Mouse (Mus musculus): ENCODE measurements at regions not wholly inside any gene's neighbourhood (a gene's known extent, or its start where the extent isn't known, plus 50 kb on each side); places are given as distances from the start of the nearest gene placed in this dataset.

DNA sequence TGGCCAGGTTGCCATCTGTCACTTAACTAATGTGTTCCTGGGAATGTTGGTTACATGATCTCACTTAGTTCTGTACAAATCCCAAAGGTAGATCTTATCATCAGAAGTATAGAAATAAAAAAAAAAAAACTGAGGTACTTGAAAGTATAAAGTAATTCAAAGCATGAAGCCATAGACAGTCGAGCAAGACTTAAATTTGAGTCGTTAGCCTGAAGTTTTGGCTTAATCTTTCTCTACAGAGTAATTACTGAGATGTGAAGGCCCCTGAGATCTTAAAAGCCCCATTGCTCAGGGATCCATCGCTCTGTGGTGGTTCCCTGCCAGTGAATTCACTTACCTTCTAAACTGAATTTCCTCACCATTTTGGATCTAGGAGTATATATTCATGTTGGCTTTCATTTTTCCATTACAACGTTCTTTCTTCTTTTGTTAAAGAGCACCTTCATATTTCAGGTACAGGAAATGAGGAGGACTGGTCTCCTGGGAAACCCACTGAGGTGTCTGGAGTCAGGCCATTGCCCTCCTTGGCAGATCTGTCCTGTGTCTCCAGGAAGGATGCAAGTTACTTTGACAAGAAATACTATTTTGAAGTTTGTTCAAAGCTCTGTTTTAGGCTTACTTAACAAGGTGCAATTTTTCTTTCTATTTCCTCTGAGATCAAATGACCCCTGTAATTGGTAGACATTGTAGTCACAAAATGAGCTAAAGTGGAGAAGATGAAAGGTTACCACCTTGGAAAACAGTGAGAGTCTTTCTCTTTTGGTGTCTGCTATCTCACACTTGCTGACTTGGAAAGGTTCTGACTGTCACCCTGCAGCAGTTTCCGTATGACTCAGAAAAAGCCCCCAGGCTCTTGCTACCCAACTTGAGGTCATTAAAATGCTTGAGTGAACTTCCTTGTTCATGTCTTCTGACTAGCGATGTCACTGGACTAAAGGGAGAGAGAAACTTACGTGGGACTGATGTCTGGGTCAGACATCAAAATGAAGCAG lies 180.5 kb upstream of the Zc3h12c start:
- ATAC-seq (ENCODE audit: low FRiP score, low read depth): no peak
- no peak for DNase-seq (ENCODE audit: low spot score)
- no peak for TF ChIP-seq POLR2A (IDR thresholded peaks at IDR 0.05; ENCODE audit: borderline replicate concordance, extremely low read depth, insufficient read depth, insufficient read length)
- no peak overlapping the region for H3K4me2 ChIP-seq (replicated peaks; ENCODE audit: low read depth, low read length, severe bottlenecking)
- H3K9me3 ChIP-seq (ENCODE audit: control insufficient read depth, low read length): no peaks in the 10 kb centered on the region
- H3K4me1 ChIP-seq (ENCODE audit: control insufficient read depth, insufficient read depth, low read length): no peaks in the 10 kb centered on the region
- no peak overlapping the region for H3K27ac ChIP-seq (replicated peaks; ENCODE audit: low read depth, low read length)
- H3K36me3 ChIP-seq (ENCODE audit: control insufficient read depth, insufficient read depth, low read length): no peaks in the 10 kb centered on the region
- H3K9ac ChIP-seq (ENCODE audit: low read depth, low read length, severe bottlenecking): no peak overlapping the region
- H3K27me3 ChIP-seq (ENCODE audit: control insufficient read depth, insufficient read depth, low read length): no peaks in the 10 kb centered on the region
- H3K4me3 ChIP-seq (replicated peaks; ENCODE audit: low read length): no peak overlapping the region
- WGBS: 65% methylated on average over 7 of the region's 7 CpGs

DNA sequence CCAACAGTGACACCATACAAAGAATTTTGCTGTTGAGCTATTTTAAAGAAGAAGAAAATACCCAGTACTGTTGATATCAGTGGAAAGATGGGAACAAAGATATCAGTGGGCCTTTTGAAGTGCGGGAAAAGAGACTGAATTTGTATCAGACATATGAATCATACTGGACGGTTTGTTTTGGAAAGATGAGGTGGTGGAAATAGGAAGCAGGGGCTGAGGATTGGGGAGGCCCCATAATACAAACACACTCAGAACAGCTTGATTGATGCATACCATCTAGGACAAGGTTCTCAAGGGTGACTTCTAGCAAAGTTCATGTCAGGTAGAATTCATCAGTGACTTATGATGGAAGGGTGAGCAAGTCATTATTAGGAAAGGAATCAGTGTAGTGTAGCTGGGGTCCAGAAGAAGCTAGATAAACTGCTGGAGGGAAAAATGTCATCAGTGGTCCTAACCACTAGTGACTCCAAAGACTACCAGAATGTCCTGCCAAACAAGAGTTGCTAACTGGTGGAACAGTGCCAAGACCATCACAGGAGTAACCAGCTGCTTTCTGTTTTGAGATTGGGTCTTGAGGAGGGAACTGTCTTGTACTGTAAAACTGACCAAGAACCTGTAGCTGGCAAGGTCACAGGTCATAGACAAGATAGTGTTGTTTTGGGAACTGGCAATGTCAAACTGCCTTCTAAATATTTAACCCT lies 176.0 kb upstream of the Zc3h12c start:
- Histone ChIP-seq H3K9me3 (ENCODE audit: control insufficient read depth, low read length) (no peaks in the 10 kb centered on the region), H3K27ac (replicated peaks; ENCODE audit: low read depth, low read length) (no peak overlapping the region), H3K9ac (ENCODE audit: low read depth, low read length, severe bottlenecking) (no peak overlapping the region), H3K4me1 (ENCODE audit: control insufficient read depth, insufficient read depth, low read length) (no peaks in the 10 kb centered on the region), H3K36me3 (ENCODE audit: control insufficient read depth, insufficient read depth, low read length) (no peaks in the 10 kb centered on the region), H3K27me3 (ENCODE audit: control insufficient read depth, insufficient read depth, low read length) (no peaks in the 10 kb centered on the region), H3K4me3 (replicated peaks; ENCODE audit: low read length) (no peak overlapping the region), H3K4me2 (replicated peaks; ENCODE audit: low read depth, low read length, severe bottlenecking) (no peak overlapping the region)
- TF ChIP-seq POLR2A (IDR thresholded peaks at IDR 0.05; ENCODE audit: borderline replicate concordance, extremely low read depth, insufficient read depth, insufficient read length): no peak
- ATAC-seq (ENCODE audit: low FRiP score, low read depth) (no peak), DNase-seq (ENCODE audit: low spot score) (no peak)
- 71% methylated on average over 2 of the region's 2 CpGs for WGBS

DNA sequence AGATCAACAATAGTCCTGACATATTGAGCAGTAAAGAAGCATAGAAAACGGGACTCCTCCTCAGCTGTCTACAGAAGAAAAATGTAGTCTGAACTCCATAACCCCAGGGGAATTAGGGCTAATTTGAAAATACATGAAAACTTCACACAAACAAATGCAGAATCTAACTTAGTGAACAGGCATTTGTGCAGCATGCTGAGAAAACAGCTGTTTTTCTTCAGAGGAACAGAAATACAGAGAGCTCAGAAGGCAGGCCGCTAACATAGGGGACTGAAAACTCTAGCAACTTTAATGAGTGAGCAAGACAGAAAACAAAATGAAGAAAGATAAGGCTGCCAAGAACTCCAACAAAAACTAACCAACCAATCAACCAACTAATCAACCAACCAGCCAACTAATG lies 172.7 kb upstream of the Zc3h12c start:
- Histone ChIP-seq H3K4me2 (replicated peaks; ENCODE audit: low read depth, low read length, severe bottlenecking) (no peak overlapping the region), H3K9ac (ENCODE audit: low read depth, low read length, severe bottlenecking) (no peak overlapping the region), H3K27me3 (ENCODE audit: control insufficient read depth, insufficient read depth, low read length) (no peaks in the 10 kb centered on the region), H3K4me3 (replicated peaks; ENCODE audit: low read length) (no peak overlapping the region), H3K27ac (replicated peaks; ENCODE audit: low read depth, low read length) (no peak overlapping the region), H3K9me3 (ENCODE audit: control insufficient read depth, low read length) (no peaks in the 10 kb centered on the region), H3K36me3 (ENCODE audit: control insufficient read depth, insufficient read depth, low read length) (no peaks in the 10 kb centered on the region), H3K4me1 (ENCODE audit: control insufficient read depth, insufficient read depth, low read length) (no peaks in the 10 kb centered on the region)
- 64% methylated on average over 2 of the region's 2 CpGs for WGBS
- ATAC-seq (ENCODE audit: low FRiP score, low read depth): no peak
- no peak for DNase-seq (ENCODE audit: low spot score)
- TF ChIP-seq POLR2A (IDR thresholded peaks at IDR 0.05; ENCODE audit: borderline replicate concordance, extremely low read depth, insufficient read depth, insufficient read length): no peak

DNA sequence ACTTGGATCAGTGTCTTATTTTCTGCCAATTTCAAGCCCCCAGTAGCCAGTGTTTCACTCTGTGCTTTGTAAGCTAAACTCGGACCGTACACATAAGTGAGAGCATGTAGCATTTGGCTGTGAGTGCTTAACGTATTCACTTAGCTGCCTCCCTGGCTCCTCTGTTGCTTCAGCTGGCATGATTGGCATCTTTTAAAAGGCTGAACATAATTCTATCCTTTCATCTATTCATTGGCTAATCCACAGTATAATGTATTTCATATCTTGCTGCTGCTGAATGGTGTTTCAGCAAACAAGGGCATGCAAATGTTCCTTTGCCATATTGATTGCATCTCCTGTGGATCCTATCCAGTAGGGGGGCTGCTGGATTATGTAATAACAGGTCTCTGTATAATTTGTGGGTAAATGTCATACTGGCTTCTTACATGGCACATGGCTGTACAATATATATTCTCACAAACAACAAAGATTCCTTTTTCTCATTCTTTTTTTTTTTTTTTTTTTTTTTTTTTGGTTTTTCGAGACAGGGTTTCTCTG lies 169.5 kb upstream of the Zc3h12c start:
- ATAC-seq (ENCODE audit: low FRiP score, low read depth): no peak
- H3K27ac ChIP-seq (replicated peaks; ENCODE audit: low read depth, low read length): no peak overlapping the region
- H3K36me3 ChIP-seq (ENCODE audit: control insufficient read depth, insufficient read depth, low read length): no peaks in the 10 kb centered on the region
- WGBS: 73% methylated on average over 4 of the region's 4 CpGs
- H3K4me3 ChIP-seq (replicated peaks; ENCODE audit: low read length): no peak overlapping the region
- H3K4me1 ChIP-seq (ENCODE audit: control insufficient read depth, insufficient read depth, low read length): no peaks in the 10 kb centered on the region
- H3K9me3 ChIP-seq (ENCODE audit: control insufficient read depth, low read length): no peaks in the 10 kb centered on the region
- no peak overlapping the region for H3K9ac ChIP-seq (ENCODE audit: low read depth, low read length, severe bottlenecking)
- H3K4me2 ChIP-seq (replicated peaks; ENCODE audit: low read depth, low read length, severe bottlenecking): no peak overlapping the region
- DNase-seq (ENCODE audit: low spot score): no peak
- no peak for TF ChIP-seq POLR2A (IDR thresholded peaks at IDR 0.05; ENCODE audit: borderline replicate concordance, extremely low read depth, insufficient read depth, insufficient read length)
- no peaks in the 10 kb centered on the region for H3K27me3 ChIP-seq (ENCODE audit: control insufficient read depth, insufficient read depth, low read length)

DNA sequence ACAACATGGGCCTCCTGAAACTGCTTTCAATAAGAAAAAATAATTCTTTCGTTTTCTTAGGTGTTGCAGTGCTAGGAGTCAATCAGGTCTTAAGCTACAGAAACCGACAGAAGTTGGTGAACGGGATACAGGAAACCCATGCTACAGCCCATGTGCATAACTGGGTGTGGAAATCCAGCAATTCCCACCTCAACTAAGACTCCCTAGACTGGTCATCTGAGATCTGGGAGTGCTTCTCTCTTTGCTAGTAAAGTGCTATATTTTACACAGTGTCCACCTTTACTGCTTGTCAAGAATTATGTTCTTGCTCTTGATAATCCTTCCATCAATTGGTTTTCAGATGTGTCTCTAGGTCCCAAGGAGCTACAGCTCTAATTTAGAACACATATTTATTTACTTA lies 166.4 kb upstream of the Zc3h12c start:
- Histone ChIP-seq H3K4me3 (replicated peaks; ENCODE audit: low read length) (no peak overlapping the region), H3K4me2 (replicated peaks; ENCODE audit: low read depth, low read length, severe bottlenecking) (no peak overlapping the region), H3K9ac (ENCODE audit: low read depth, low read length, severe bottlenecking) (no peak overlapping the region), H3K9me3 (ENCODE audit: control insufficient read depth, low read length) (no peaks in the 10 kb centered on the region), H3K27me3 (ENCODE audit: control insufficient read depth, insufficient read depth, low read length) (no peaks in the 10 kb centered on the region), H3K36me3 (ENCODE audit: control insufficient read depth, insufficient read depth, low read length) (no peaks in the 10 kb centered on the region), H3K4me1 (ENCODE audit: control insufficient read depth, insufficient read depth, low read length) (no peaks in the 10 kb centered on the region), H3K27ac (replicated peaks; ENCODE audit: low read depth, low read length) (no peak overlapping the region)
- ATAC-seq (ENCODE audit: low FRiP score, low read depth) (no peak), DNase-seq (ENCODE audit: low spot score) (no peak)
- WGBS: 67% methylated on average over 3 of the region's 3 CpGs
- no peak for TF ChIP-seq POLR2A (IDR thresholded peaks at IDR 0.05; ENCODE audit: borderline replicate concordance, extremely low read depth, insufficient read depth, insufficient read length)

Data from limb, embryonic 14.5 days (tissue).